Mouse (Mus musculus): ENCODE measurements at regions not wholly inside any gene's neighbourhood (a gene's known extent, or its start where the extent isn't known, plus 50 kb on each side); places are given as distances from the start of the nearest gene placed in this dataset.

DNA sequence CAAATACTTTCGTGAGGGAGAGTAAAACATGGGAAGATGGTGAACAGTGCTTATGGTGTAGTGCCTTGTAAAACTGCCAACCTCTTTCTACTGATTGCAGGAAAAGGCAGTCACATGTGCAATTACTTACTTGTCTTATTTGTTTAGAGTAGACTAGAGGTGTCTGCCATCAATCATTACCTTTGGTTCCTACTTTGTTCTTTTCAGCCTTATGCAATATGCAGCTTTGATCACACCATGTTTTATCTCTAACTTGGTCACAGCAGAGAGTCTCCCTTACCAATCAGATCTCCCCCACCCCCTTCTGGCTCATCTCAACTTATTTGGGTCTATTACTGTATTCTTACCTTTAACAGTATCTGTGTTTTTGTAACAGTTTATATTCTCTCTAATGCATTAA lies 1043.2 kb downstream of the Car8 start:
- TF ChIP-seq CTCF (IDR thresholded peaks at IDR 0.05; ENCODE audit: control insufficient read depth, insufficient read depth, low read length): no peak
- no peak for TF ChIP-seq POLR2A (IDR thresholded peaks at IDR 0.05; ENCODE audit: borderline replicate concordance, control insufficient read depth, low read depth, low read length)

All from bone marrow, adult 2 months (tissue).